Mouse (Mus musculus) heart, embryonic 14.5 days (tissue): Measurements from ENCODE around the gene Tbkbp1. TPM values are rescaled to one million over a fixed set of nuclear protein-coding genes. Genes with fewer than 3 reads are reported as not detected.
"Not testable (repeated sequence)": the region's sequence is repeated elsewhere in the genome, so short reads cannot be mapped to it uniquely, and the experiment has no call there.

Source experiments
- ATAC-seq: fragments of 200-750 bp; cut with Nextera tagmentation; 2 replicates; pipeline ENCODE4 v1.8.0; 2017; ENCODE audit warnings: low read depth, moderate TSS enrichment; ENCODE audit not compliant: insufficient number of reproducible peaks, insufficient read depth, low FRiP score
- H3K27ac ChIP-seq, 2 experiments: fragments of 200-500 bp in 1 of 2; fragments of 300-500 bp in 1 of 2; sonication (generic) in 1 of 2; replicated peaks in 1 of 2; 2 replicates each; pipeline ENCODE4 v1.5.1; 2012 to 2014; ENCODE audit warnings: low read depth in 2 of 2, low read length in 2 of 2, control low read depth in 1 of 2, mild to moderate bottlenecking in 1 of 2, mixed read lengths in 1 of 2; ENCODE audit not compliant: control insufficient read depth in 1 of 2, insufficient read depth in 1 of 2
- H3K27me3 ChIP-seq: fragments of 300-500 bp; sonication (generic); 2 replicates; pipeline ENCODE4 v1.6.1; 2014; ENCODE audit warnings: mild to moderate bottlenecking, low read length, control low read depth; ENCODE audit not compliant: control insufficient read depth, insufficient read depth
- H3K36me3 ChIP-seq: fragments of 300-500 bp; sonication (generic); 2 replicates; pipeline ENCODE4 v1.6.1; 2014; ENCODE audit warnings: mild to moderate bottlenecking, control low read depth, low read length, mixed read lengths; ENCODE audit not compliant: control insufficient read depth, insufficient read depth
- H3K4me1 ChIP-seq, 2 experiments: fragments of 200-500 bp in 1 of 2; fragments of 300-500 bp in 1 of 2; sonication (generic) in 1 of 2; 2 replicates each; pipeline ENCODE4 v1.6.1; 2012 to 2014; ENCODE audit warnings: low read length in 2 of 2, control low read depth in 1 of 2, mixed read lengths in 1 of 2; ENCODE audit not compliant: control insufficient read depth in 2 of 2, insufficient read depth in 2 of 2
- H3K4me2 ChIP-seq: fragments of 300-500 bp; sonication (generic); 2 replicates; pipeline ENCODE4 v1.6.1; 2014; ENCODE audit warnings: mild to moderate bottlenecking, low read length
- H3K4me3 ChIP-seq, 2 experiments: fragments of 200-500 bp in 1 of 2; fragments of 300-500 bp in 1 of 2; sonication (generic) in 1 of 2; 2 replicates each; pipeline ENCODE4 v1.5.1; 2012 to 2014; ENCODE audit warnings: low read length in 2 of 2, mild to moderate bottlenecking in 2 of 2, control low read depth in 1 of 2, low read depth in 1 of 2, moderate library complexity in 1 of 2; ENCODE audit not compliant: control insufficient read depth in 1 of 2, insufficient read depth in 1 of 2
- H3K9ac ChIP-seq: fragments of 300-500 bp; sonication (generic); 2 replicates; pipeline ENCODE4 v1.6.1; 2014; ENCODE audit warnings: mild to moderate bottlenecking, low read length
- H3K9me3 ChIP-seq: fragments of 300-500 bp; sonication (generic); 2 replicates; pipeline ENCODE4 v1.6.1; 2016; ENCODE audit warnings: low read length, control low read depth; ENCODE audit not compliant: control insufficient read depth
- WGBS: fragments of 180-500 bp; shearing (Covaris S2); extraction: QIAGEN DNeasy Blood & Tissue Kit; methylation state at CpG from one replicate; pipeline ENCODE4 v1.1.7; 2014; 5-methylcytosine and 5-hydroxymethylcytosine counted together
- polyA plus RNA-seq: library from polyadenylated mRNA; unstranded; fragments of >200 nt; fragmentation: Nextera tagmentation; extraction: Ambion mirVana; gene quantifications from 2 replicates; pipeline ENCODE4 v1.2.1, GENCODE M21; 2014

Tbkbp1 gene
- polyA plus RNA-seq, 1 experiment from 2014 or later = 7.3 TPM

DNA sequence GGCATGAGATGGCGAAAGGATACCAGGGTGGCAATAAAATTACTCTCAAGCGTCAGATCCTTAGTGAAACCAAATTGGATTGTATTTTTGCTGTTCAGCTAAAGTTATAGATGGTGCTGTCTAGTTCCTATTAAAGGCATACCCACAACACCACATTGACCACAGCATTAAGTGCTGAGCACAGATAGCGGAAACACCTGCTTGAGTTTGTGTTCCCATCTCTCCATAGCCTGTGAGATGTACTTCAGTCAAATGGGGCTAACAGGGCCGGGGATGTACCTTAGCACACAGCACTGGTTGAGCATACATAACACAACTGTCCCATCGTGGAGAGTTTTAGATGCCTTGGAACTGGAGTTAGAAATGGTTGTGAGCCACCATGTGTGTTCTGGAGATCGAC lies 39.7 kb upstream of the Tbkbp1 start:
- ATAC-seq = no peak
- Histone ChIP-seq H3K36me3 (peaks cover 7% of the 10 kb centered on the region), H3K9me3 (no peaks in the 10 kb centered on the region), H3K4me2 (no peak overlapping the region), H3K27me3 (no peaks in the 10 kb centered on the region), H3K4me1 (peaks cover 0 to 15% of the 10 kb centered on the region in 2 experiments; a peak in 3 of 4 replicates), H3K9ac (no peak overlapping the region), H3K27ac (no peak overlapping the region), H3K4me3 (no peak overlapping the region)
- WGBS = 88% methylated on average over 6 of the region's 6 CpGs

DNA sequence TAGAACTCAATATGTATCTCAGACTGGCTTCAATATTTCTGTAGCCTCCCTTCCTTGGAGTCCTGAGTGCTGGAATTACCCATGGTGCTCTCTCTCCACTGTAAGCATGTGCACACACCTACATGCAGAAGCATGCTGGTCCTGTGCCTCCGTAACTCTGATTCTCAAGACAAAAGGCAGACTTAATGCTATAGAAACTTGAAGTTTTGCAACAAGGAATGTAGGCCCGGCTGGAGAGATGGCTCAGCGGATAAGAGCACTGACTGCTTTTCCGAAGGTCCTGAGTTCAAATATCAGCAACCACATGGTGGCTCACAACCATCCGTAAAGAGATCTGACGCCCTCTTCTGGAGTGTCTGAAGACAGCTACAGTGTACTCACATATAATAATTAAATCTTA lies 38.4 kb upstream of the Tbkbp1 start:
- 90% methylated on average over 6 of the region's 6 CpGs for WGBS
- H3K4me3 ChIP-seq, ATAC-seq, H3K4me2 ChIP-seq, H3K27me3 ChIP-seq, H3K9me3 ChIP-seq, H3K9ac ChIP-seq: not testable (repeated sequence)
- peak overlapping the region in 1 of 2 experiments; percentile 95; a peak in 1 of 4 replicates for H3K27ac ChIP-seq
- peaks cover 20% of the 10 kb centered on the region for H3K36me3 ChIP-seq
- H3K4me1 ChIP-seq = peaks cover 2 to 21% of the 10 kb centered on the region in 2 experiments

DNA sequence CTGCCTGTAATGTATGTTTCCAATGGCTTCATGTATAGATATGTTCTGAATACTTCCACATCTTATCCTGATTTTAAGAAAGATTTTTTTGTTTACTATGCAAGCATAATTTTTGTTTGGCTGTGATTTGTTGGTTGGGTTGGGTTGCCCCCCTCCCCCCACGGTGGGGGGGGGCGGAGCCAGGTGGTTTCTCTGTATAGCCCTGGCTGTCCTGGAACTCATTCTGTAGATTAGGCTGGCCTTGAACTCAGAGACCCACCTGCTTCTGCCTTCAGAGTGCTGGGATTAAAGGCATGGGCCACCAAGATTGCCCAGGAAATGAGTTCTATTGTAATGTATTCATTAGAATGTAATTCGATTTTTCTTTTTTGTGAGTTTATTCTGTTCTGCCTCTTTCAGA lies 37.9 kb upstream of the Tbkbp1 start:
- peak overlapping the region in 1 of 2 experiments; percentile 95; a peak in 3 of 4 replicates for H3K27ac ChIP-seq
- H3K9ac ChIP-seq = peak overlapping the region; percentile 81

DNA sequence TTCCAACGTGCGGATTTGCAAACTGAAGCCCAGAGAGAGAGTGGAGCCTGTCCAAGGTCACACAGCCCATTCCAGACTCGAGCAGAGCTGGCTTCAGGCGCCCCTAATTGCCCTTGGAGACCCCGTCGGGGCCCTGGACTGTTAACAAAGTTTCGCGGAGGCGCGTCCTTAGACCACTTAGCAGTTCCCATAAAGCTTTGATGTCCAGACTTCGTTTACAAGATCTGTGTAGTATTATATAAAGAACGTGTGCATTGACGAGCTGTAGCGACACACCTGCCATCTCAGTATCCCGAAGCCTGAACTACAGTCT lies 37.3 kb upstream of the Tbkbp1 start:
- no peak for ATAC-seq
- peak overlapping the region; percentile 81 for H3K4me2 ChIP-seq
- H3K9ac ChIP-seq = peak overlapping the region; percentile 81
- no peaks in the 10 kb centered on the region for H3K9me3 ChIP-seq
- no peaks in the 10 kb centered on the region for H3K27me3 ChIP-seq
- peak overlapping the region; percentile 64 to 83 for H3K4me3 ChIP-seq
- peak overlapping the region; percentile 94 to 95 for H3K27ac ChIP-seq
- WGBS = under 1% methylated on average over 15 of the region's 15 CpGs
- H3K36me3 ChIP-seq = peaks cover 31% of the 10 kb centered on the region
- H3K4me1 ChIP-seq = peaks cover 2 to 28% of the 10 kb centered on the region in 2 experiments

More for the DNA sequence above, 37.9 kb upstream of the Tbkbp1 start:
- peak overlapping the region; percentile 81 for H3K4me2 ChIP-seq
- peaks cover 2 to 24% of the 10 kb centered on the region in 2 experiments for H3K4me1 ChIP-seq
- no peaks in the 10 kb centered on the region for H3K27me3 ChIP-seq
- H3K36me3 ChIP-seq = peaks cover 24% of the 10 kb centered on the region
- ATAC-seq = no peak
- 37% methylated on average over 3 of the region's 3 CpGs for WGBS
- H3K4me3 ChIP-seq = peak overlapping the region in 1 of 2 experiments; percentile 83; a peak in 2 of 4 replicates
- H3K9me3 ChIP-seq = no peaks in the 10 kb centered on the region

DNA sequence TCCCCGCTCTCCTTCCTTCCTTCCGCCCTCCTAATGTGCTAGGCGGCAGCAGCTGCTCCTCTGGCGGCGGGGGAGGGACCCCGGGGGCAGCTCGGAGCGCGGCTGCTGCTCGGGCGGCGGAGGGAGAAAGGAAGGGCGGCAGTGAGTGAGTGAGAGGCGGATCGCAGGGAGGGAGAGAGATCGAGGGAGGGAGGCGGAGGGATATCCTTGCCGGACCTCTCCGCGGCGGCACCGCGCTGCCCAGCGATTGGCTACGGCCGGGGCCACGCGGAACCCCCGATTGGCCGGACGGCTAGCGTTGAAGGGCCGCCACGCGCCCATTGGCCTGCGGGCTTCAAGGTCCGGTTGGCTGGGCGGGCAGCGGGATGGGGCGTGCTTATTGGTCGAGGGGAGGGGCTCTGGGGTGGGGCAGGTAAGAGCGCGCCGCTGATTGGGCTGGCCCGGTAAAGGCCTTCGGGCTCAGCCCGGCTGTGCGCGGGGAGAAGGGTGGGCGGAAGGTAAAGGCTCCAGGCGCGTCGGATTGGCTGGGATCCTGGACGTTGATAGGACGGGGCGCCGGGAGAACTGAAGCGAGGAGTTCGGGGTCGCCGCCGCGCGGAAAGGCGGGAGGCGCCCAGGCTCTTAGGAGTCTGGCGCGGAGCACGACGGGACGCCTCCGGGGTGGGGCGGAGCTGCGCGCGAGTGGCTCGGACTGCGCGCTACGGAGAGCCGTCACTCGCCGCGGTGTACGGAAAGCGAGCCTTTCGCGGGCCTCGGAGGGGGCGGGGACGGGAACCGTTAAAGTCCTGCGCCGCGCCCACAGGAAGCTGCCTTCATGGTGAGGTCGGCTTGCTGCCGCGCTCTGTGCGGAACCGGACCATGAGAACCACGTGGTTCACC lies 36.7 kb upstream of the Tbkbp1 start, which contains the start of gene Kpnb1:
Gene Kpnb1, minus strand, starts transcription at position 118 of the 879 bp plus-strand sequence.
- peaks cover 37% of the 10 kb centered on the region for H3K36me3 ChIP-seq
- ATAC-seq = peak; percentile 95
- H3K27ac ChIP-seq = peak within 1 kb of the TSS; percentile 94 to 97
- peak within 1 kb of the TSS; percentile 88 for H3K4me2 ChIP-seq
- H3K9me3 ChIP-seq = no peaks in the 10 kb centered on the region
- WGBS = under 1% methylated on average over 98 of the region's 101 CpGs
- peak within 1 kb of the TSS; percentile 96 for H3K9ac ChIP-seq
- peaks cover 2 to 31% of the 10 kb centered on the region in 2 experiments for H3K4me1 ChIP-seq
- H3K4me3 ChIP-seq = peak within 1 kb of the TSS; percentile 83 to 90
- H3K27me3 ChIP-seq = no peaks in the 10 kb centered on the region

DNA sequence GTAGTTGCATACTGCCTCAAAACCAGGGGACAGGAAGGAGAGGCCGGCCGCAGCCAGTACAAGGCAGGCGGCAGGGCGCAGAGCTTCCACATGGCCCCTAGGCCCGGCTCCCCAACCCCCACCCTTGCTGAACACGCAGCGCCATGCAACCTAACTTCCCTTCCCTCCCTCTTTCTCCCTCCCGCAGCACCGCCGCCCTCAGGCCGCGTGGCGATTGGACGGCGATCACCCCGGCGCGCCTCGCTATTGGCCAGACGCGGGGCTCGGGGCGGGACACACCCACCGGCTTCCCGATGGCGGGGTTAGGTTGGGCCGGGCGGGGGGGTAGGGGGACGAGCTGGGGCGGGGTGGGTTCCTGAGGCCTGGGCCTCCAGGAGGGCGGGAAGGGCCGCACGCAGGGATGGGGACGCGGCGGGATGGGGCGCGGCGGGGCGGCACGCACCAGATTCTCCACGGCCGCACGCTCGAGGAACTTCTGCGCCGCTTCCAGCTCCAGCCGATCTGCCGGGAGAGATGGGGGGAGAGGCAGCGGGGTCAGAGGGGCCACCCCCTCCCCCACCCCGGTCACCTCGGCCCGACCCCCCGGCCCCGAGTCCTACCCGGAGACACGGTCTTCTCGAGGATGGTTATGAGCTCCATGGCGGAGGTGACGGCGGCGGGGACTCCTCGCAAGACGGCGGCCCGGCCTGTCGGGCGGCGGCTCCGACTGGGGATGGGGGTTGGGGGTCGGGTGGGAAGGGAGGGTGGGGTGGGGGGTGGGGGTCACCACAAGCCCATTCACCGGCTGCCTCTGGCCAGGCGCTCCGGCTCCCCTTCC lies 35.9 kb upstream of the Tbkbp1 start:
- 1% methylated on average over 31 of the region's 74 CpGs for WGBS
- Histone ChIP-seq H3K4me3 (peak overlapping the region; percentile 83 to 90), H3K9ac (peak overlapping the region; percentile 96), H3K9me3 (no peaks in the 10 kb centered on the region), H3K4me2 (peak overlapping the region; percentile 88), H3K4me1 (peaks cover 2 to 31% of the 10 kb centered on the region in 2 experiments), H3K27me3 (no peaks in the 10 kb centered on the region), H3K36me3 (peaks cover 45% of the 10 kb centered on the region), H3K27ac (peak overlapping the region; percentile 89 to 97)
- peak; percentile 68 for ATAC-seq
